Mouse (Mus musculus) embryonic facial prominence, embryonic 15.5 days (tissue): Measurements from ENCODE around the gene Armc2. TPM values are rescaled to one million over a fixed set of nuclear protein-coding genes. Genes with fewer than 3 reads are reported as not detected.

Source experiments
- ATAC-seq: fragments of 200-750 bp; cut with Nextera tagmentation; 2 replicates; pipeline ENCODE4 v1.8.0; 2017; ENCODE audit warnings: low read depth, moderate TSS enrichment; ENCODE audit not compliant: insufficient number of reproducible peaks, low FRiP score, low TSS enrichment
- H3K27ac ChIP-seq: fragments of 300-500 bp; sonication (generic); replicated peaks from 2 replicates; pipeline ENCODE4 v1.5.1; 2015; ENCODE audit warnings: mild to moderate bottlenecking, inconsistent platforms
- H3K27me3 ChIP-seq: fragments of 300-500 bp; sonication (generic); 2 replicates; pipeline ENCODE4 v1.6.1; 2015; ENCODE audit warnings: inconsistent platforms
- H3K36me3 ChIP-seq: fragments of 300-500 bp; sonication (generic); 2 replicates; pipeline ENCODE4 v1.6.1; 2015; ENCODE audit warnings: mild to moderate bottlenecking, inconsistent platforms
- H3K4me1 ChIP-seq: fragments of 300-500 bp; sonication (generic); 2 replicates; pipeline ENCODE4 v1.6.1; 2015; ENCODE audit warnings: inconsistent platforms
- H3K4me2 ChIP-seq: fragments of 300-500 bp; sonication (generic); replicated peaks from 2 replicates; pipeline ENCODE4 v1.6.1; 2015; ENCODE audit warnings: mild to moderate bottlenecking, inconsistent platforms
- H3K4me3 ChIP-seq: fragments of 300-500 bp; sonication (generic); replicated peaks from 2 replicates; pipeline ENCODE4 v1.5.1; 2015; ENCODE audit warnings: mild to moderate bottlenecking, inconsistent platforms
- H3K9ac ChIP-seq: fragments of 300-500 bp; sonication (generic); 2 replicates; pipeline ENCODE4 v1.6.1; 2015; ENCODE audit warnings: inconsistent platforms
- H3K9me3 ChIP-seq: fragments of 300-500 bp; sonication (generic); replicated peaks from 2 replicates; pipeline ENCODE4 v1.6.1; 2016; ENCODE audit warnings: inconsistent platforms
- WGBS: fragments of 180-500 bp; shearing (Covaris S2); methylation state at CpG from one replicate; pipeline ENCODE4 v1.1.7; 2015; 5-methylcytosine and 5-hydroxymethylcytosine counted together
- polyA plus RNA-seq: library from polyadenylated mRNA; unstranded; fragments of >200 nt; fragmentation: Nextera tagmentation; extraction: Ambion mirVana; gene quantifications from 2 replicates; pipeline ENCODE4 v1.2.1, GENCODE M21; 2015

Gene Armc2
- polyA plus RNA-seq, 1 experiment from 2014 or later: 5.2 TPM

- WGBS: 78% methylated on average over 5 of the region's 5 CpGs
- no peak overlapping the region for H3K27ac ChIP-seq
- no peaks in the 10 kb centered on the region for H3K36me3 ChIP-seq
Observed at GRCm38 (mm10) chr10:42014086-42014485, 4.2 kb downstream of the Armc2 start.

GRCm38 (mm10) chr10:42010761-42011435 lies 7.3 kb downstream of the Armc2 start:
- H3K4me2 ChIP-seq: no peak overlapping the region
- H3K27ac ChIP-seq: 0 out of 2 replicates have a peak overlapping the region, but pooled peaks have one; percentile 23
- H3K9me3 ChIP-seq: no peaks in the 10 kb centered on the region
- 58% methylated on average over 10 of the region's 10 CpGs for WGBS
- ATAC-seq: no peak
- peaks cover 3% of the 10 kb centered on the region; the same call in 1 of the 2 replicates for H3K4me1 ChIP-seq
- H3K4me3 ChIP-seq: no peak overlapping the region
- H3K9ac ChIP-seq: no peak overlapping the region
- no peaks in the 10 kb centered on the region for H3K36me3 ChIP-seq
- H3K27me3 ChIP-seq: no peaks in the 10 kb centered on the region

More at GRCm38 (mm10) chr10:42014086-42014485, 4.2 kb downstream of the Armc2 start:
- ATAC-seq: no peak
- H3K27me3 ChIP-seq: no peaks in the 10 kb centered on the region
- no peak overlapping the region for H3K4me2 ChIP-seq
- H3K9me3 ChIP-seq: no peaks in the 10 kb centered on the region
- H3K4me1 ChIP-seq: peaks cover 8% of the 10 kb centered on the region
- H3K9ac ChIP-seq: no peak overlapping the region
- H3K4me3 ChIP-seq: no peak overlapping the region

- Histone ChIP-seq H3K4me3 (no peak overlapping the region), H3K27me3 (no peaks in the 10 kb centered on the region), H3K9me3 (no peaks in the 10 kb centered on the region), H3K4me2 (no peak overlapping the region), H3K4me1 (no peaks in the 10 kb centered on the region), H3K27ac (no peak overlapping the region), H3K9ac (no peak overlapping the region), H3K36me3 (no peaks in the 10 kb centered on the region)
- ATAC-seq: no peak
- WGBS: 73% methylated on average over 3 of the region's 3 CpGs
Observed at GRCm38 (mm10) chr10:42005259-42005658, 13.0 kb downstream of the Armc2 start.

GRCm38 (mm10) chr10:42004690-42005089 lies 13.6 kb downstream of the Armc2 start:
- Histone ChIP-seq H3K9ac (no peak overlapping the region), H3K36me3 (no peaks in the 10 kb centered on the region), H3K27ac (no peak overlapping the region), H3K9me3 (no peaks in the 10 kb centered on the region), H3K4me3 (no peak overlapping the region), H3K27me3 (no peaks in the 10 kb centered on the region), H3K4me2 (no peak overlapping the region), H3K4me1 (no peaks in the 10 kb centered on the region)
- 60% methylated on average over 7 of the region's 7 CpGs for WGBS
- ATAC-seq: no peak

- 0 out of 2 replicates have a peak, but pooled peaks cover 4% of the 10 kb centered on the region for H3K36me3 ChIP-seq
- no peaks in the 10 kb centered on the region for H3K9me3 ChIP-seq
- H3K27me3 ChIP-seq: no peaks in the 10 kb centered on the region
- H3K9ac ChIP-seq: no peak overlapping the region
- H3K4me3 ChIP-seq: no peak overlapping the region
- ATAC-seq: no peak
- no peak overlapping the region for H3K27ac ChIP-seq
- no peak overlapping the region for H3K4me2 ChIP-seq
- H3K4me1 ChIP-seq: no peaks in the 10 kb centered on the region
- 89% methylated on average over 1 of the region's 1 CpGs for WGBS
Observed at GRCm38 (mm10) chr10:42004056-42004455, 14.2 kb downstream of the Armc2 start.

GRCm38 (mm10) chr10:42003576-42003975 lies 14.7 kb downstream of the Armc2 start:
- ATAC-seq: no peak
- 67% methylated on average over 1 of the region's 1 CpGs for WGBS
- H3K4me2 ChIP-seq: no peak overlapping the region
- no peak overlapping the region for H3K9ac ChIP-seq
- no peak overlapping the region for H3K27ac ChIP-seq
- no peak overlapping the region for H3K4me3 ChIP-seq
- H3K36me3 ChIP-seq: 0 out of 2 replicates have a peak, but pooled peaks cover 4% of the 10 kb centered on the region
- H3K9me3 ChIP-seq: no peaks in the 10 kb centered on the region
- no peaks in the 10 kb centered on the region for H3K27me3 ChIP-seq
- no peaks in the 10 kb centered on the region for H3K4me1 ChIP-seq

GRCm38 (mm10) chr10:42002436-42002835 lies 15.8 kb downstream of the Armc2 start:
- H3K9me3 ChIP-seq: no peaks in the 10 kb centered on the region
- no peaks in the 10 kb centered on the region for H3K4me1 ChIP-seq
- H3K9ac ChIP-seq: no peak overlapping the region
- H3K36me3 ChIP-seq: 0 out of 2 replicates have a peak, but pooled peaks cover 4% of the 10 kb centered on the region
- ATAC-seq: no peak
- WGBS: 74% methylated on average over 7 of the region's 7 CpGs
- no peak overlapping the region for H3K4me2 ChIP-seq
- H3K4me3 ChIP-seq: no peak overlapping the region
- H3K27ac ChIP-seq: no peak overlapping the region
- no peaks in the 10 kb centered on the region for H3K27me3 ChIP-seq

GRCm38 (mm10) chr10:42001260-42001659 lies 17.0 kb downstream of the Armc2 start:
- no peak overlapping the region for H3K27ac ChIP-seq
- WGBS: 89% methylated on average over 3 of the region's 3 CpGs
- 0 out of 2 replicates have a peak, but pooled peaks cover 4% of the 10 kb centered on the region for H3K36me3 ChIP-seq
- H3K9me3 ChIP-seq: no peaks in the 10 kb centered on the region
- H3K4me1 ChIP-seq: no peaks in the 10 kb centered on the region
- no peak overlapping the region for H3K4me3 ChIP-seq
- H3K9ac ChIP-seq: no peak overlapping the region
- ATAC-seq: no peak
- no peaks in the 10 kb centered on the region for H3K27me3 ChIP-seq
- no peak overlapping the region for H3K4me2 ChIP-seq

GRCm38 (mm10) chr10:41997691-41998178 lies 20.5 kb downstream of the Armc2 start:
- WGBS: 69% methylated on average over 1 of the region's 1 CpGs
- ATAC-seq: no peak
- Histone ChIP-seq H3K4me1 (no peaks in the 10 kb centered on the region), H3K27ac (no peak overlapping the region), H3K9ac (no peak overlapping the region), H3K4me3 (no peak overlapping the region), H3K9me3 (no peaks in the 10 kb centered on the region), H3K4me2 (no peak overlapping the region), H3K36me3 (0 out of 2 replicates have a peak, but pooled peaks cover 4% of the 10 kb centered on the region), H3K27me3 (no peaks in the 10 kb centered on the region)

GRCm38 (mm10) chr10:41996157-41996556 lies 22.1 kb downstream of the Armc2 start:
- Histone ChIP-seq H3K4me2 (no peak overlapping the region), H3K4me3 (no peak overlapping the region), H3K4me1 (peaks cover 5% of the 10 kb centered on the region), H3K27me3 (no peaks in the 10 kb centered on the region), H3K9ac (no peak overlapping the region), H3K27ac (no peak overlapping the region), H3K36me3 (0 out of 2 replicates have a peak, but pooled peaks cover 4% of the 10 kb centered on the region), H3K9me3 (no peaks in the 10 kb centered on the region)
- 69% methylated on average over 8 of the region's 8 CpGs for WGBS
- ATAC-seq: no peak

GRCm38 (mm10) chr10:41995051-41995450 lies 23.2 kb downstream of the Armc2 start:
- H3K4me3 ChIP-seq: no peak overlapping the region
- no peak overlapping the region for H3K9ac ChIP-seq
- no peaks in the 10 kb centered on the region for H3K27me3 ChIP-seq
- WGBS: 71% methylated on average over 2 of the region's 2 CpGs
- H3K36me3 ChIP-seq: 0 out of 2 replicates have a peak, but pooled peaks cover 4% of the 10 kb centered on the region
- H3K27ac ChIP-seq: no peak overlapping the region
- H3K9me3 ChIP-seq: no peaks in the 10 kb centered on the region
- H3K4me1 ChIP-seq: peaks cover 5% of the 10 kb centered on the region
- no peak for ATAC-seq
- H3K4me2 ChIP-seq: no peak overlapping the region
